Mouse (Mus musculus): ENCODE measurements around the gene Fgf4. TPM values are rescaled to one million over a fixed set of nuclear protein-coding genes. Genes with fewer than 3 reads are reported as not detected.
"Not testable (repeated sequence)": the region's sequence is repeated elsewhere in the genome, so short reads cannot be mapped to it uniquely, and the experiment has no call there.

The Fgf4 gene
- polyA plus RNA-seq, 1 experiment from 2014 or later, result not detected

- Histone ChIP-seq H3K4me3 (no peak overlapping the region), H3K27ac (no peak overlapping the region), H3K27me3 (ENCODE audit: insufficient read depth, poor library complexity, severe bottlenecking) (peaks cover 41% of the 10 kb centered on the region), H3K9me3 (no peaks in the 10 kb centered on the region), H3K4me1 (replicated peaks) (peaks cover 27% of the 10 kb centered on the region), H3K36me3 (no peaks in the 10 kb centered on the region)
- DNase-seq (ENCODE audit: low spot score), result no peak
- WGBS, result 61% methylated on average over 4 of the region's 4 CpGs
These were observed 26.0 kb downstream of the Fgf4 start for GRCm38 (mm10) chr7:144873160-144873559.

- Histone ChIP-seq H3K36me3 (no peaks in the 10 kb centered on the region), H3K4me3 (no peak overlapping the region), H3K27me3 (ENCODE audit: insufficient read depth, poor library complexity, severe bottlenecking) (peaks cover 41% of the 10 kb centered on the region), H3K9me3 (no peaks in the 10 kb centered on the region), H3K4me1 (replicated peaks) (peaks cover 27% of the 10 kb centered on the region), H3K27ac (no peak overlapping the region)
- WGBS, result 71% methylated on average over 4 of the region's 4 CpGs
- no peak for DNase-seq (ENCODE audit: low spot score)
These were observed 27.1 kb downstream of the Fgf4 start for GRCm38 (mm10) chr7:144874226-144874625.

DNA sequence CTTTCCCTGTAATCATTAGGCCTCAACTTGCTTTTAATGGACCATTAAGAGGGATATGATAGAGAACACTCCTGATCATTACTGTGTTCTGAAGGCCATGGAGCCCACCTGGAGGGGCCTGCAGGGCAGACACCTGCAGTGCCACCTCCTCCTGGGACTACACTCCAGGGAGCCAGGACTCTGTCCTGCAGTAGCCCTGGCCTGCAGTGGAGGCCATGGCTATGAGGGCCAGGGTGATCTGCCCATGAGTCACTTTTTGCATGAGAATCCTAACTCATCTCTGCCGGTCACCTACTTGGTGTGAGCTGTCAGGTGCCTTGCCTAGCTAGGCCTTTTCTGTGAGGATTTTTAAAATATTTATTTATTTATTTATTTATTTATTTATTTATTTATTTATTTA is 31.2 kb downstream of the Fgf4 start:
- Histone ChIP-seq H3K27ac (no peak overlapping the region), H3K9me3 (no peaks in the 10 kb centered on the region), H3K4me1 (replicated peaks) (peaks cover 20% of the 10 kb centered on the region), H3K36me3 (no peaks in the 10 kb centered on the region), H3K27me3 (ENCODE audit: insufficient read depth, poor library complexity, severe bottlenecking) (peaks cover 37% of the 10 kb centered on the region), H3K4me3 (no peak overlapping the region)
- WGBS, result 94% methylated on average over 1 of the region's 1 CpGs
- DNase-seq (ENCODE audit: low spot score), result no peak

GRCm38 (mm10) chr7:144883106-144883505 is 35.9 kb downstream of the Fgf4 start:
- H3K9me3 ChIP-seq, result no peaks in the 10 kb centered on the region
- H3K27me3 ChIP-seq (ENCODE audit: insufficient read depth, poor library complexity, severe bottlenecking), result peaks cover 6% of the 10 kb centered on the region; the same call in 1 of the 2 replicates
- H3K36me3 ChIP-seq, result no peaks in the 10 kb centered on the region
- no peak for DNase-seq (ENCODE audit: low spot score)
- no peak overlapping the region for H3K4me3 ChIP-seq
- peak overlapping the region; percentile 16; the same call in 1 of the 2 replicates for H3K27ac ChIP-seq
- H3K4me1 ChIP-seq (replicated peaks), result peaks cover 4% of the 10 kb centered on the region; the same call in 1 of the 2 replicates
- 56% methylated on average over 2 of the region's 2 CpGs for WGBS

- Histone ChIP-seq H3K4me3 (no peak overlapping the region), H3K27ac (no peak overlapping the region), H3K27me3 (ENCODE audit: insufficient read depth, poor library complexity, severe bottlenecking) (peaks cover 35% of the 10 kb centered on the region), H3K9me3 (no peaks in the 10 kb centered on the region), H3K36me3 (no peaks in the 10 kb centered on the region), H3K4me1 (replicated peaks) (peaks cover 26% of the 10 kb centered on the region)
- DNase-seq (ENCODE audit: low spot score), result no peak
- 82% methylated on average over 2 of the region's 2 CpGs for WGBS
These were observed 40.5 kb downstream of the Fgf4 start for GRCm38 (mm10) chr7:144887672-144888071.

DNA sequence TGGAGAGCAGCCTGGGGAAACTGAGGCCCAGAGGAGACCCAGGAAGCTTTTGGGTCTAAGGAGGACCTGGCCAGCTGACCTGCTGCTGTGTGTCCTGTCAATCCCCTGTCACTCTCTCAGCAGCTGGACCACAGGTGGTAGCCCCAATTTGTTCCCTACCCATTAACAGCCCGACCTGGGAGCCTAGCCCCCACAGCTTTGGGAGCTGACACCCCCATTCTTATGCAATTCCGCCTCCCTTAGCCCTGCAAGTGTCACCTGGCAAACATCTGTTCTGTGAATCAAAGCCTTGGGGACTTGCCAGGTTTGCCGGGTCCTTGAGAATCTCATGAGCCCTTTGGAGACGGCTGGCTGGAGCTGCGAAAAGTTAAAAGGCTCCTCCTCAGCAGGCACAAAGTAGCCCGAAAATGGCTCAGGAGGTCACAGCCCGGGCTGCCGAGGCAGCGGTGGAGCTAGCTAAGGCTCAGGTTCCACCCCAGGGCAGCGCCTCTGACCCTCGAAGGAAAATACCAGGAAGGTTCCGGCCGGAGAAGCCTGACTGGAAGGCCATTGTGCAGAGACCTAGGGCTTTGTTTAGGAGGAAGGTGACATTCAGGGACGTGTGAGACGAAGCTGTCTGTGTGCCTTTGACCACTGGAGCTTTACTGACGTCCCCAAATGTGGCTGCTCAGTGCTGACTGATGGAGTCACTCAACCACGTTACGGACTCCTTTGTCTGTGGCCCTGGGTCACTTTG is 41.6 kb downstream of the Fgf4 start:
- no peaks in the 10 kb centered on the region for H3K9me3 ChIP-seq
- 2% methylated on average over 18 of the region's 18 CpGs for WGBS
- peak overlapping the region; percentile 64; the same call in 1 of the 2 replicates for H3K27ac ChIP-seq
- H3K36me3 ChIP-seq, result no peaks in the 10 kb centered on the region
- peaks cover 35% of the 10 kb centered on the region for H3K27me3 ChIP-seq (ENCODE audit: insufficient read depth, poor library complexity, severe bottlenecking)
- peaks cover 22% of the 10 kb centered on the region for H3K4me1 ChIP-seq (replicated peaks)
- H3K4me3 ChIP-seq, result 0 out of 2 replicates have a peak overlapping the region, but pooled peaks have one; percentile 2
- DNase-seq (ENCODE audit: low spot score), result peak; percentile 55

GRCm38 (mm10) chr7:144890661-144891060 is 43.5 kb downstream of the Fgf4 start:
- H3K9me3 ChIP-seq; H3K4me3 ChIP-seq; H3K27ac ChIP-seq; DNase-seq (ENCODE audit: low spot score); H3K36me3 ChIP-seq: not testable (repeated sequence)
- 93% methylated on average over 1 of the region's 1 CpGs for WGBS
- Histone ChIP-seq H3K27me3 (ENCODE audit: insufficient read depth, poor library complexity, severe bottlenecking) (peaks cover 48% of the 10 kb centered on the region), H3K4me1 (replicated peaks) (peaks cover 35% of the 10 kb centered on the region)

DNA sequence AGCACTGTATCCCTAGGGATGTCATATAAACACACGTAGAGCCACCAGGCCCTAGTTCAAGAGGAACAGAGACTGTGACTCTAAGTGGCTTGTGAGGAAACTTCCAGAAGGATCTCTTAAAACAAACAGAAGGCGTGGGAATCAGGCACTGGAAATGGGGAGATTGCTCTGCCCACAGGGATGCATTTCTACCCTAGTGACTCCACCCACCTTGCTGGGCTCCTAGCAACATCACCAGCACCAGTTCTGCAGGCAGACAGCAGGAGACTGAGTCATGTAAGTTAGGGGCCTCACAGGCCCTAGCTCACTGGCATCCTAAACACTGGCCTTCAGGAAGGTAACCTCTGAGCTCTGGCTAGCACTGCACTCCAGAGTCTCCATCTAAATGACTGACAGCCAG is 44.7 kb downstream of the Fgf4 start:
- 68% methylated on average over 2 of the region's 2 CpGs for WGBS
- Histone ChIP-seq H3K27me3 (ENCODE audit: insufficient read depth, poor library complexity, severe bottlenecking) (peaks cover 60% of the 10 kb centered on the region), H3K4me3 (no peak overlapping the region), H3K36me3 (no peaks in the 10 kb centered on the region), H3K9me3 (no peaks in the 10 kb centered on the region), H3K4me1 (replicated peaks) (peaks cover 47% of the 10 kb centered on the region), H3K27ac (peak overlapping the region; percentile 2; the same call in 1 of the 2 replicates)
- DNase-seq (ENCODE audit: low spot score), result no peak

GRCm38 (mm10) chr7:144892322-144892721 is 45.2 kb downstream of the Fgf4 start:
- 47% methylated on average over 6 of the region's 6 CpGs for WGBS
- peak overlapping the region; percentile 2; the same call in 1 of the 2 replicates for H3K27ac ChIP-seq
- no peaks in the 10 kb centered on the region for H3K9me3 ChIP-seq
- peaks cover 64% of the 10 kb centered on the region for H3K27me3 ChIP-seq (ENCODE audit: insufficient read depth, poor library complexity, severe bottlenecking)
- H3K4me3 ChIP-seq, result no peak overlapping the region
- H3K36me3 ChIP-seq, result no peaks in the 10 kb centered on the region
- DNase-seq (ENCODE audit: low spot score), result no peak
- peaks cover 52% of the 10 kb centered on the region for H3K4me1 ChIP-seq (replicated peaks)

GRCm38 (mm10) chr7:144894191-144894590 is 47.0 kb downstream of the Fgf4 start:
- Histone ChIP-seq H3K9me3 (no peaks in the 10 kb centered on the region), H3K4me1 (replicated peaks) (peaks cover 60% of the 10 kb centered on the region), H3K4me3 (peak overlapping the region; percentile 56), H3K36me3 (no peaks in the 10 kb centered on the region), H3K27ac (peak overlapping the region; percentile 66; the same call in 1 of the 2 replicates), H3K27me3 (ENCODE audit: insufficient read depth, poor library complexity, severe bottlenecking) (peaks cover 70% of the 10 kb centered on the region)
- peak; percentile 38 for DNase-seq (ENCODE audit: low spot score)
- 1% methylated on average over 5 of the region's 5 CpGs for WGBS

DNA sequence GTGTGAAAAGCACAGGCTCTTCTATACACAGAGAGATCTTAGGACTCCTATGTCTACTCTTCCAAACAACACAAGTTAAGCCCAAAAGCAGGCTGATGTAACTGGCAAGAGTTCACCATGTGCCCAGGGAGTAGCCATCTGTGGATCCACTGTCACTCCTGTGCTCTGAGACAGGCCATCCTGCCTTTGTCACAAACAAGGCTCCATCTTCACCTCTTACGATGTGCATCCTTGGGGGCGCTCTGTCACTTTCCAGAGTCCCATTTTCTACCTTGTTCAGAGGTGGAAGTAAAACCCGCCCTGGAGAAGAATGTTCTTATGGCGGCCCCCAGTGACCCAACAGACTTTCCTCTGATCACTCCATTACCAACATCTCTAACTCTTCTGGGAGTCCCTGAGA is 47.5 kb downstream of the Fgf4 start:
- peak; percentile 24 for DNase-seq (ENCODE audit: low spot score)
- H3K27ac ChIP-seq, result peak overlapping the region; percentile 81
- H3K4me1 ChIP-seq (replicated peaks), result peaks cover 59% of the 10 kb centered on the region
- H3K9me3 ChIP-seq, result no peaks in the 10 kb centered on the region
- H3K4me3 ChIP-seq, result peak overlapping the region; percentile 56
- under 1% methylated on average over 4 of the region's 4 CpGs for WGBS
- H3K36me3 ChIP-seq, result 0 out of 2 replicates have a peak, but pooled peaks cover 3% of the 10 kb centered on the region
- peaks cover 70% of the 10 kb centered on the region for H3K27me3 ChIP-seq (ENCODE audit: insufficient read depth, poor library complexity, severe bottlenecking)

DNA sequence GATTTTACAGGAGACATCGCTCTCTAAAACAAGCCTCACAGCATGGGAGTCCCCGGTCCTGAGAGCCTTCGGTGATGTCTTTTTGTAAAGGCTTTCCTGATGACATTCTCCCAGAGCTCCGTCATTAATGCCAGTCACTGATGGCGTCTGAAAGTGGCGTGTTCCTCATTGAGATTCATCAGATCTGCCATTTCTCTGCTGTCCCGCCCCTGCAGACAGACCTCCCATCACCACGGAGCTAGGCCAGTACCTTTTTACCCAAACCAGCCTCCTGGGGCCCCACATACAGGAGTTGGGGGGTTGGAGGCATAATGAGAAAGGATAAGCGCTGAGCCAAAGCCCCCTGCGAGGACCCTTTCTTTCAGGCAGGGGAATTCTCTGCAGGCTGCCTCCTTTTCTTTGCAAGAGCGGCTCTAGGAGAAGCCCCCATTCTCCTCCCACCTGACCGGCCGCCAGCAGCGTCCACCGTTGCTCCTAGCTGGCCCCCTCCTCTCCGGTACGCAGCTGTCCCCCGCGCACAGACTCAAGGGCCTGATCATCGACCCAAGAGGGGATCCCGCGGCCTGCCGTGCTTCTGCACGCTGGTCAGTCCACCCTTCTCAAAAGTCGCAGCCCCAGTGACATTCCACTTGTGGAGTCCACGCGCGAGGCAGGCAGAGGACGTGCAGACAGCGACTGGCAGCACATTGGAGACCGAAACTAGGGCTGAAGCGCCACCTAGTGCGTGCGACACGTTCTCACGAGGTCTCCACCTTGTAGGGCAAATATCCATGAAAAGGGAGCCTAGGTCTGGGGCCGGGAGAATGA is 48.3 kb downstream of the Fgf4 start:
- WGBS, result under 1% methylated on average over 37 of the region's 37 CpGs

More for the DNA sequence above, 48.3 kb downstream of the Fgf4 start:
- peaks cover 60% of the 10 kb centered on the region for H3K4me1 ChIP-seq (replicated peaks)
- H3K27ac ChIP-seq, result peak overlapping the region; percentile 81
- H3K36me3 ChIP-seq, result 0 out of 2 replicates have a peak, but pooled peaks cover 4% of the 10 kb centered on the region
- peaks cover 69% of the 10 kb centered on the region for H3K27me3 ChIP-seq (ENCODE audit: insufficient read depth, poor library complexity, severe bottlenecking)
- peak overlapping the region; percentile 56 for H3K4me3 ChIP-seq
- no peaks in the 10 kb centered on the region for H3K9me3 ChIP-seq
- peak; percentile 85 for DNase-seq (ENCODE audit: low spot score)
